Mouse (Mus musculus): ENCODE data around the gene Camk1d.
"Not testable (repeated sequence)": the region's sequence is repeated elsewhere in the genome, so short reads cannot be mapped to it uniquely, and the experiment has no call there.

Gene Camk1d

GRCm38 (mm10) chr2:5613651-5614307 is 100.5 kb downstream of the Camk1d start:
- DNase-seq (ENCODE audit: low read depth, low spot score): no peak

GRCm38 (mm10) chr2:5611601-5612000 is 102.7 kb downstream of the Camk1d start:
- no peak for DNase-seq (ENCODE audit: low read depth, low spot score)

- DNase-seq (ENCODE audit: low read depth, low spot score): no peak
These were observed 103.8 kb downstream of the Camk1d start for GRCm38 (mm10) chr2:5610521-5610920.

- DNase-seq (ENCODE audit: low read depth, low spot score): no peak
These were observed 106.1 kb downstream of the Camk1d start for GRCm38 (mm10) chr2:5607920-5608841.

GRCm38 (mm10) chr2:5605849-5606248 is 108.5 kb downstream of the Camk1d start:
- DNase-seq (ENCODE audit: low read depth, low spot score): no peak

GRCm38 (mm10) chr2:5602044-5602443 is 112.3 kb downstream of the Camk1d start:
- no peak for DNase-seq (ENCODE audit: low read depth, low spot score)

- not testable (repeated sequence) for DNase-seq (ENCODE audit: low read depth, low spot score)
These were observed 113.1 kb downstream of the Camk1d start for GRCm38 (mm10) chr2:5601243-5601642.

GRCm38 (mm10) chr2:5600183-5600962 is 113.9 kb downstream of the Camk1d start:
- DNase-seq (ENCODE audit: low read depth, low spot score): no peak

GRCm38 (mm10) chr2:5599713-5600112 is 114.6 kb downstream of the Camk1d start:
- no peak for DNase-seq (ENCODE audit: low read depth, low spot score)

- no peak for DNase-seq (ENCODE audit: low read depth, low spot score)
These were observed 115.8 kb downstream of the Camk1d start for GRCm38 (mm10) chr2:5598533-5598932.

GRCm38 (mm10) chr2:5596882-5597281 is 117.4 kb downstream of the Camk1d start:
- no peak for DNase-seq (ENCODE audit: low read depth, low spot score)

- DNase-seq (ENCODE audit: low read depth, low spot score): no peak
These were observed 118.7 kb downstream of the Camk1d start for GRCm38 (mm10) chr2:5595356-5596191.

GRCm38 (mm10) chr2:5592461-5593136 is 121.7 kb downstream of the Camk1d start:
- no peak for DNase-seq (ENCODE audit: low read depth, low spot score)

GRCm38 (mm10) chr2:5590074-5590473 is 124.2 kb downstream of the Camk1d start:
- DNase-seq (ENCODE audit: low read depth, low spot score): no peak

GRCm38 (mm10) chr2:5589163-5589562 is 125.2 kb downstream of the Camk1d start:
- DNase-seq (ENCODE audit: low read depth, low spot score): no peak

GRCm38 (mm10) chr2:5588329-5588982 is 125.9 kb downstream of the Camk1d start:
- DNase-seq (ENCODE audit: low read depth, low spot score): no peak

- no peak for DNase-seq (ENCODE audit: low read depth, low spot score)
These were observed 129.8 kb downstream of the Camk1d start for GRCm38 (mm10) chr2:5584318-5585027.

GRCm38 (mm10) chr2:5579391-5579790 is 134.9 kb downstream of the Camk1d start:
- DNase-seq (ENCODE audit: low read depth, low spot score): no peak

GRCm38 (mm10) chr2:5577399-5578129 is 136.8 kb downstream of the Camk1d start:
- DNase-seq (ENCODE audit: low read depth, low spot score): no peak

Measured in embryo, embryonic 11.5 days (tissue).